In genomic region chr5:29467489-29468350, GRCm38 (mm10) we compare ENCODE assay signal across 9 mouse cellular contexts. TPM values are rescaled to one million over a fixed set of nuclear protein-coding genes. Genes with fewer than 3 reads are reported as not detected.
DNase-seq lines count a peak whose midpoint lies in the region; ATAC-seq and TF ChIP-seq lines count a peak whose summit lies in the region.
"Had no signal": no experiment of that assay in that cellular context is flagged by ENCODE, and none has a peak within 500 bp of the region (broad histone marks: within the 10 kb centered on the region; RNA-seq: fewer than 3 reads in every experiment).

No protein-coding gene starts in this region.

- H3K79me2 ChIP-seq in CH12.LX (replicated peaks; ENCODE audit: control insufficient read depth, extremely low read depth, insufficient read depth, poor library complexity, severe bottlenecking) = no peaks in the 10 kb centered on the region

- no peaks in the 10 kb centered on the region for H3K9me3 ChIP-seq in CH12.LX (replicated peaks; ENCODE audit: low read length)
- H3K9me3 ChIP-seq in forebrain, embryonic 14.5 days (replicated peaks; ENCODE audit: control insufficient read depth, low read length) = no peaks in the 10 kb centered on the region
- no peaks in the 10 kb centered on the region for H3K9me3 ChIP-seq in liver, embryonic 14.5 days (ENCODE audit: control insufficient read depth, low read length)
- H3K9me3 ChIP-seq in stomach, embryonic 16.5 days (replicated peaks; ENCODE audit: control insufficient read depth, low read length) = no peaks in the 10 kb centered on the region

- in situ Hi-C loops in CH12.LX (cut with MboI; ENCODE audit: low pct_ligation_motif_present, low pct_unique_long_range_greater_than_20kb, low sequenced_read_pairs) = no loop called here

- 3% methylated on average over 67 of the region's 67 CpGs for WGBS in forebrain, embryonic 14.5 days
- 3% methylated on average over 67 of the region's 67 CpGs for WGBS in liver, embryonic 14.5 days (ENCODE audit: insufficient replicate concordance)
- WGBS in stomach, embryonic 16.5 days = 5% methylated on average over 67 of the region's 67 CpGs

- TF ChIP-seq RAD21 in CH12.LX (IDR thresholded peaks at IDR 0.05; ENCODE audit: low read depth, low read length) = no peak

- 0 out of 4 replicates have a peak, but pooled peaks cover 0 to 2% of the 10 kb centered on the region in 2 experiments for H3K4me1 ChIP-seq in CH12.LX (ENCODE audit: control insufficient read depth in 1 of 2, insufficient read depth in 2 of 2)
- H3K4me1 ChIP-seq in forebrain, embryonic 14.5 days (ENCODE audit: control insufficient read depth, insufficient read depth, low read length) = no peaks in the 10 kb centered on the region
- no peaks in the 10 kb centered on the region for H3K4me1 ChIP-seq in liver, embryonic 14.5 days (replicated peaks; ENCODE audit: control insufficient read depth in 2 of 2, insufficient read depth in 2 of 2, low read length in 1 of 2)
- H3K4me1 ChIP-seq in stomach, embryonic 16.5 days (ENCODE audit: control insufficient read depth, insufficient read depth, low read length) = no peaks in the 10 kb centered on the region

- peak; percentile 27 for DNase-seq in adrenal gland, postnatal 14 days
- no peak for DNase-seq in adrenal gland, adult 8-10 months
- no peak for DNase-seq in CH12.LX (ENCODE audit: extremely low read depth)
- no peak for DNase-seq in forebrain, embryonic 14.5 days (ENCODE audit: low spot score)
- DNase-seq in liver, embryonic 14.5 days (ENCODE audit: low read depth in 3 of 3, low spot score in 3 of 3) = no peak
- DNase-seq in layer of hippocampus, adult 8-10 months (ENCODE audit: low spot score in 2 of 2) = no peak
- no peak for DNase-seq in cerebellum, adult 11-12 months

- peaks cover 0 to 3% of the 10 kb centered on the region in 2 experiments for H3K36me3 ChIP-seq in CH12.LX (replicated peaks in 1 of 2; ENCODE audit: control insufficient read depth in 1 of 2, insufficient read depth in 1 of 2, low read length in 1 of 2)
- no peaks in the 10 kb centered on the region for H3K36me3 ChIP-seq in forebrain, embryonic 14.5 days (ENCODE audit: control insufficient read depth, insufficient read depth, low read length)
- H3K36me3 ChIP-seq in liver, embryonic 14.5 days (replicated peaks; ENCODE audit: control insufficient read depth, insufficient read depth, low read depth) = no peaks in the 10 kb centered on the region
- no peaks in the 10 kb centered on the region for H3K36me3 ChIP-seq in stomach, embryonic 16.5 days (ENCODE audit: control insufficient read depth, insufficient read depth, low read length)

- dilution Hi-C loops in CH12.LX (cut with MboI; ENCODE audit: extremely low pct_ligation_motif_present, extremely low pct_unique_long_range_greater_than_20kb, low sequenced_read_pairs) = no loop called here

- peak overlapping the region; percentile 38 for H3K4me2 ChIP-seq in CH12.LX (ENCODE audit: insufficient read depth, low read depth, poor library complexity, severe bottlenecking)
- peak overlapping the region; percentile 52 for H3K4me2 ChIP-seq in forebrain, embryonic 14.5 days (ENCODE audit: low read length)
- peak overlapping the region; percentile 52 for H3K4me2 ChIP-seq in liver, embryonic 14.5 days (ENCODE audit: low read depth)
- peak overlapping the region; percentile 58 for H3K4me2 ChIP-seq in stomach, embryonic 16.5 days (ENCODE audit: low read depth, low read length)

- no peak overlapping the region for H3K9ac ChIP-seq in CH12.LX (ENCODE audit: insufficient read depth, low read depth)
- H3K9ac ChIP-seq in forebrain, embryonic 14.5 days (ENCODE audit: low read length) = no peak overlapping the region
- H3K9ac ChIP-seq in liver, embryonic 14.5 days (replicated peaks) = no peak overlapping the region
- peak overlapping the region; percentile 59 for H3K9ac ChIP-seq in stomach, embryonic 16.5 days (ENCODE audit: low read length)

- H3K27me3 ChIP-seq in CH12.LX (replicated peaks) = no peaks in the 10 kb centered on the region
- peaks cover 75% of the 10 kb centered on the region for H3K27me3 ChIP-seq in forebrain, embryonic 14.5 days (replicated peaks; ENCODE audit: control insufficient read depth, insufficient read depth, low read length)
- peaks cover 62% of the 10 kb centered on the region for H3K27me3 ChIP-seq in liver, embryonic 14.5 days (ENCODE audit: control insufficient read depth, insufficient read depth, low read length)
- H3K27me3 ChIP-seq in stomach, embryonic 16.5 days (ENCODE audit: control insufficient read depth, insufficient read depth, low read length) = peaks cover 40% of the 10 kb centered on the region

- peak; percentile 34; the same call in 1 of the 2 replicates for ATAC-seq in forebrain, embryonic 14.5 days
- ATAC-seq in liver, embryonic 14.5 days (ENCODE audit: insufficient read depth) = no peak; the same call in 1 of the 2 replicates
- peak; percentile 92 for ATAC-seq in stomach, embryonic 16.5 days (ENCODE audit: insufficient read depth, low FRiP score)

- no peak for TF ChIP-seq CTCF in CH12.LX (conservative IDR thresholded peaks at IDR 0.05 in 1 of 2, IDR thresholded peaks at IDR 0.05 in 1 of 2; ENCODE audit: low read depth in 2 of 2, low read length in 2 of 2)
- no peak for TF ChIP-seq CTCF in liver, embryonic 14.5 days (IDR thresholded peaks at IDR 0.05; ENCODE audit: low read depth)

- H3K27ac ChIP-seq in CH12.LX (ENCODE audit: insufficient read depth, low read depth) = no peak overlapping the region
- H3K27ac ChIP-seq in forebrain, embryonic 14.5 days (ENCODE audit: low read depth, low read length) = no peak overlapping the region
- H3K27ac ChIP-seq in liver, embryonic 14.5 days = no peak overlapping the region
- peak overlapping the region; percentile 71 for H3K27ac ChIP-seq in stomach, embryonic 16.5 days (ENCODE audit: low read length)
- H3K27ac ChIP-seq: macrophage had no signal

- no peak for TF ChIP-seq POLR2A in CH12.LX (IDR thresholded peaks at IDR 0.05; ENCODE audit: low read depth, low read length)

- TF ChIP-seq EP300 in CH12.LX (IDR thresholded peaks at IDR 0.05; ENCODE audit: low read length) = no peak
- TF ChIP-seq EP300 in liver, embryonic 14.5 days (IDR thresholded peaks at IDR 0.05; ENCODE audit: low read depth) = no peak

- peak overlapping the region in 1 of 3 experiments; percentile 61 for H3K4me3 ChIP-seq in CH12.LX (replicated peaks in 1 of 3; ENCODE audit: low read depth in 2 of 3, low read length in 2 of 3, poor library complexity in 1 of 3)
- H3K4me3 ChIP-seq in forebrain, embryonic 14.5 days (ENCODE audit: low read depth, low read length) = peak overlapping the region; percentile 28
- peak overlapping the region; percentile 11 to 48 for H3K4me3 ChIP-seq in liver, embryonic 14.5 days (ENCODE audit: insufficient read depth in 1 of 2, low read depth in 2 of 2, low read length in 2 of 2)
- H3K4me3 ChIP-seq in stomach, embryonic 16.5 days (replicated peaks; ENCODE audit: low read length) = peak overlapping the region; percentile 45

TF ChIP-seq in CH12.LX, 34 proteins besides CTCF, POLR2A, EP300 and RAD21:
- no peak for TF ChIP-seq ZC3H11A (IDR thresholded peaks at IDR 0.05; ENCODE audit: low read depth, low read length)
TF ChIP-seq in CH12.LX: peak in this region for 0.

RNA-seq across cellular contexts. Expression of gene Mnx1, which starts 10.6 kb away (rescaled TPM):
- not detected in 2 replicates for total RNA-seq in adrenal gland, postnatal 14 days (2021)
- not detected for total RNA-seq in adrenal gland, adult 8-10 months (2022)
- total RNA-seq in CH12.LX (2012; rRNA removed) (0.21 TPM in 1 of 2 replicates, not detected in the other), CH12.LX (2014; rRNA removed) (not detected in 2 replicates)
- polyA plus RNA-seq in CH12.LX (2012; ENCODE audit: insufficient read length, low read depth) = 0.11 TPM in 1 of 2 replicates, not detected in the other
- polyA plus RNA-seq in forebrain, embryonic 14.5 days (2014; fragmentation: Nextera tagmentation; extraction: Ambion mirVana) = not detected in 2 replicates
- not detected in 2 replicates for polyA plus RNA-seq in liver, embryonic 14.5 days (2012; rRNA removed)
- polyA plus RNA-seq in liver, embryonic 14.5 days (2014; fragmentation: Nextera tagmentation; extraction: Ambion mirVana) = not detected in 2 replicates
- polyA plus RNA-seq in stomach, embryonic 16.5 days (2015; fragmentation: Nextera tagmentation; extraction: Ambion mirVana) = 0.75 and 1.1 TPM in 2 replicates
- total RNA-seq in layer of hippocampus, adult 8-10 months (2022) = under 1 TPM in 1 of 4 experiments, not detected in 3; 0.26 TPM
- polyA plus RNA-seq: macrophage had no signal

RNA-seq across cellular contexts. Expression of gene Nom1, which starts 33.3 kb away (rescaled TPM):
- 27.7 and 32.4 TPM in 2 replicates for total RNA-seq in adrenal gland, postnatal 14 days (2021)
- 10 to 100 TPM; 36.1 to 44.6 (median 39.2) TPM for total RNA-seq in adrenal gland, adult 8-10 months (2022)
- total RNA-seq in CH12.LX (2012; rRNA removed) (23.7 and 38.4 TPM in 2 replicates), CH12.LX (2014; rRNA removed) (30.6 and 36.3 TPM in 2 replicates)
- polyA plus RNA-seq in CH12.LX (2012; ENCODE audit: insufficient read length, low read depth) = 28.6 and 33.1 TPM in 2 replicates
- 17.3 and 19.1 TPM in 2 replicates for polyA plus RNA-seq in forebrain, embryonic 14.5 days (2014; fragmentation: Nextera tagmentation; extraction: Ambion mirVana)
- polyA plus RNA-seq in liver, embryonic 14.5 days (2012; rRNA removed) = 5.4 and 10.4 TPM in 2 replicates
- polyA plus RNA-seq in liver, embryonic 14.5 days (2014; fragmentation: Nextera tagmentation; extraction: Ambion mirVana) = 12.5 and 13.9 TPM in 2 replicates
- 26.5 and 28.5 TPM in 2 replicates for polyA plus RNA-seq in stomach, embryonic 16.5 days (2015; fragmentation: Nextera tagmentation; extraction: Ambion mirVana)
- total RNA-seq in layer of hippocampus, adult 8-10 months (2022) = 10 to 100 TPM; 24.0 to 26.5 (median 24.8) TPM
